Mouse (Mus musculus) brain, embryonic 18.5 days (tissue): ENCODE measurements around the gene Olfr318.
A peak's percentile ranks its signal among the peaks of the same experiment; 100 is the strongest.
"Not testable (repeated sequence)": the region's sequence is repeated elsewhere in the genome, so short reads cannot be mapped to it uniquely, and the experiment has no call there.

Source experiments
- DNase-seq: peaks from one replicate; pipeline ENCODE4 v3.0.0-alpha.2; 2012; ENCODE audit warnings: low read depth, low spot score

The Olfr318 gene

GRCm38 (mm10) chr11:58723914-58724313, at the start of gene Olfr318:
Olfr318 (minus strand) TSS chr11:58724014.
- no peak for DNase-seq

DNA sequence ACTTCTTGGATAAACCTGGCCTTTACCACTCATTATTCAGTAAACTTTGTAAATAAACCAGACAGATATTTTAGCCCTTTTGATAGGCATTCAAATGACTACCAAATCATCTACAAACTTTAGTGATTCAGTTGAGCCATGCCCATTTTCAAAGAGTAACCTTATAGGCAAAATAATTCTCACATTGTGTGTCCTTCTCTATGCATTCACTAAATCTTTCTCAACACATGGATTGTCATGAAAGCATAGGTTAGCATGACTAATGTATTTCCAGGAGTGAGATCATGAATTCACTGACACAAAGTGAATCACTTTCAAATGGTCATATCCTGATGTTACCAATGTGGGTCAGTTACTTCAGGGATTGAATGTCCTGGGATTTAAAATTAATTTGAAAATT, 49.1 kb upstream of the Olfr318 start, which contains the start of gene Olfr315:
Gene Olfr315 (plus strand): TSS at position 301 of the 400 bp plus-strand sequence.
- no peak for DNase-seq

DNA sequence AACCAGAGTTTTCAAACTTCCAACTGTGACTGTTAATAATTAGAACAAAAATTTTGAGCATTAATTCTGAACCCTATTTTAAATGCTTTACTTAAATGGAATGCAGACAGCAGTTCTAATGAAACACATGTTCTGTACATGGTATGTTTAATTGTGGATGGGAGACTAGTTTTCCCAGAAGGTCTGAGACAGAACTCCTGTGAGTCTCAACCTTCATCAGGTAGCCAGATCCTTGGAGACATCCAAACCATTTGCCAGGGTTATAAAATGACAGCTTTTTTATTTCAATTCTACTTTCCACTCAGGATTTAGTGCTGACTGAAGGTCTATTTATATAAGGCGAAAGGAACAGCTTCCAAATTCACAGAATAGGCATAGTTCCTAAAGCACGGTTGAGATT, 28.6 kb upstream of the Olfr318 start, which contains the start of gene Olfr316:
Gene Olfr316 (plus strand): TSS at position 301 of the 400 bp plus-strand sequence.
- no peak for DNase-seq

- DNase-seq: not testable (repeated sequence)
These were observed 27.3 kb upstream of the Olfr318 start for GRCm38 (mm10) chr11:58751096-58751495.

DNA sequence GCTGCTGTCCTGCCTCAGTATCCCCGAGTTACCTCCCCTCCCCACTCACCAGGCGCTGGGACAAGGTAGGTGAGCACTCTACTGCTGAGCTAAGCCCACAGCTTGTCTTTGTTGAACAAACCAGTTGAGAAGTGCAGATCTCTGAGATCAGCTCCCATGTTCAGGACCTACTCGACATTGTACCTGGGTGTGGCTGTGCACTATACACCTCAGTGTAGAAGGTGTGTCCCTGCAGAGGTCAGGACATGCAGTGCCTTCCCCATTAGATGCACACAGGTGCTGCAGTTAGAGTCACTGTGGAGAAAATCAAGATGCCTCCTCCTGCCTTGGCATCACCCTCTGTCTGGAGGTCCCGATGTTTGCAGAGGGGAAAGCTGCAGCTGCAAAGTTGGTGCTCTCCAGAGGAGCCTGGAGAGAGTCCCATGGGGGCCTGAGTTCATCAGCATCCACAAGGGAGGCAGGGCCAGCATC, 15.0 kb upstream of the Olfr318 start, which contains the start of gene Olfr317:
Gene Olfr317 (minus strand): TSS at position 421 of the 471 bp plus-strand sequence.
- no peak for DNase-seq

DNA sequence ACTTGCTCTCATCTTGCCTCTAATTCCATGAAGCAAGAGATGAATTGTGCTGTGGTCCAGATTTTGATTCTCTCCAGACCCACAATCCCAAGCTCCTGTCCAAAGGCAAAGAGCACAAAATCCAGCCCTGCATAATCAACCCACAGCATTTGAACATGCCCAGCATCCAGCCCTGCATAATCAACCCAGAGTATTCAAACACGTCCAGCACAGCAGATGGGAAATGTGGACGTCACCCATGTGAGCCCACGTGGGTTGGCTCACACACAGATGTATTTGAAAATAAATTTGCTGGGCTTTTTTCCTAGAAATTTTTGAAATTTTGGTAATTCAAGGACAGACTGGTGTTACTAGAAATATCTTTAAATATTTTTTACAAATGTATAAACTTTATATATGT, 9.6 kb upstream of the Olfr318 start:
- DNase-seq: peak; percentile 39

DNA sequence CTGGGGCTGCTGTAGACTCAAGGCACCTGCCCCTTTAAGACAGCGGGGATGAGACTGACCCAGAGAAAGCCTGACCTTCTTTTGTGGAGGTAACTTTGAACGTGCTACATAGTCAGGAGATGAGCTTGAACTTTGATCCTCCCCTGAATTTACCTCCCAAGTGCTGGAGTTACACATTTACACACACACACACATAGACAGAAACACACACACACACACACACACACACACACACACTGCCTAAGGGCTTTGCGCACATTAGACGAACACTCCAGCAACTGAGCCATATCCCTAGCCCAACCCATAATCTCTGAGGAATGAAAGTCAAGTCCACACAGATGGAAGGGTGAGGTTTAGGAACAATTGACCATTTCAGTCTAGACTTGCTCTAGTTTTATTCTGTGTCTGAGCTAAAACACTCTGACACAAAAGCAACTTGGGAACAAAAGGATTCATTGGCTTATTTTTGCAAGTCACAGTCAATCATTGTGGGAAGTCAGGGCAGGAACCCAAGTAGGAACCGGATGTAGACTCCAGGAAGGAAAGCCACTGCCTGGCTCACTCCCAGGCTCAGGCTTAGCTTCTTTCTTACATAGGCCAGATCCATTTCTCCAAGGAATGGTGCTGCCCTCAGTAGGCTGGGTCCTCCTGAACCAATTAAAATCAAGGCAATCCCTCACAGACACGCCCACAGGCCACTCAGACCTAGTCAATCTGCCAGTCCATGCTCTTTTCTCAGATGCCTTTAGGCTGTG, 4.3 kb upstream of the Olfr318 start:
- not testable (repeated sequence) for DNase-seq

DNA sequence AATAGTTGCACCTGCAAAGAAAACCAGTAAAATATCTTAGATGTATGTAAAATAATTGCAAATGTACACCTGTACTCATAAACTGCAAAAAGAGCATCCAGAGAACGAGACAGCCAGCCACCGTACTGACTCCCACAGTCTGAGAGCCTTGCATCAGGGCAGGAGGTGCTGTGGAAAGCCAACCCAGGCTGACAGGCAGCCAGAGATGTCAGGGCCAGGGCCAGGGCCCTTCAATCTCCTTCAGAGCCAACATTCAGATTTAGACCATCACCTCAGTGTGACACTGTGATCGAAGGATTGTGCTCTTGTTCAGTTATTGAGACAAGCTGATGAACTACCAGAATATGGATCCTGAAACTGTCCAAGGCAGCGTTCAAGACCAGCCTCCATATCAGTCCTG, 4.1 kb downstream of the Olfr318 start:
- no peak for DNase-seq

GRCm38 (mm10) chr11:58717723-58718122, 6.1 kb downstream of the Olfr318 start:
- not testable (repeated sequence) for DNase-seq

GRCm38 (mm10) chr11:58709086-58709485, 14.7 kb downstream of the Olfr318 start:
- no peak for DNase-seq

DNA sequence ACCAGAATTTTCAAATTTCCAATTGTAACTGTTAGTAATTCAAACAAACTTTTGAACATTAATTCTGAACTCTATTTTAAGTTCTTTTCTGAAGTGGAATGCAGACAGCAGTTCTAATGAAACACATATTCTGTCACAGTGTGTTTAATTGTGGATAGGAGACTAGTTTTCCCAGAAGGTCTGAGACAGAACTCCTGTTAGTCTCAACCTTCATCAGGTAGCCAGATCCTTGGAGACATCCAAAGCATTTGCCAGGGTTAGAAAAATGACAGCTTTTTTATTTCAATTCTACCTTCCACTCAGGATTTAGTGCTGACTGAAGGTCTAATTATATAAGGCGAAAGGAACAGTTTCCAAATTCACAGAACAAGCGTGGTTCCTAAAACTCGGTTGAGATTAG, 25.0 kb downstream of the Olfr318 start, which contains the start of gene Olfr319:
Gene Olfr319 (plus strand): TSS at position 301 of the 400 bp plus-strand sequence.
- DNase-seq: no peak

DNA sequence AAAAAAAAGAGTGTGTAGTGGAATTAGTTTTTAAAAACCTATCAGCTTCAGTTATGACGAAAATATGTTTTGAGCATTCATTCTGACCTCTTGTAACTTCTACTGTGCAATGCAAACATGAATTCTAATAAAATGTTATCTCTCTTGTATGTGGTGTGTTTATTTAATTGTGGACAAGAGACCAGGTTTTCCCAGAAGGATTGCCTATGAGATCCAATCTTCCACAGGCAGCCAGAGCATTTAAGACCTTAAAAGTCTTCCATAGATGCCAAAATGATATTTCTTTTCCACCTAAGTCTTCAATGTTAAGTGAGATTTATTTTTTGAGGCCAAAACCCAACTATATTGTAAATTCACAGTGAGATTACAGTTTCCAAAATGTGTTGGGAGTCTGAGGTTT, 43.0 kb downstream of the Olfr318 start, which contains the start of gene Olfr320:
Gene Olfr320 (plus strand): TSS at position 301 of the 400 bp plus-strand sequence.
- no peak for DNase-seq

DNA sequence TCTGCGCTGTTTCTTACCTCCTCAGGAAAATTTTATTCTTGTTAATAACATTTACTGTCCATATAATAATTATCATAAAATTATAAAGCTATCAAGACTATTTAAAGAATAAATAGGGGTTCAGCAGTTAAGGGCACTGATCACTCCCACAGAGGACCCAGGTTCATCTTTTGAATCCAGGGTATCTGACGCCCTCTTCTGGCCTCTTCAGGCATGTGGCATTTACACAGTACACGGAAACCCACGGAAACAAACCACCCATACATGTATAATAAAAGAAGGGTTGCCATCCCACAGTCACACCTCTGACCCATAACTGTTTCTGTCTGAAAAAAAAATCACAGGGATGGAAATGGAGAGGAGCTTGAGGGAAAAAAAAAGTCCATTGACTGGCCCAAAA, 52.0 kb downstream of the Olfr318 start:
- DNase-seq: no peak

GRCm38 (mm10) chr11:58669252-58669651, 54.6 kb downstream of the Olfr318 start:
- DNase-seq: no peak
